Mouse (Mus musculus) midbrain, embryonic 15.5 days (tissue): ENCODE results near the gene Tfip11. TPM values are rescaled to one million over a fixed set of nuclear protein-coding genes. Genes with fewer than 3 reads are reported as not detected.
"Not testable (repeated sequence)": the region's sequence is repeated elsewhere in the genome, so short reads cannot be mapped to it uniquely, and the experiment has no call there.

Experiments
- ATAC-seq: fragments of 200-750 bp; cut with Nextera tagmentation; replicated peaks from 2 replicates; pipeline ENCODE4 v1.8.0; 2017; ENCODE audit warnings: moderate TSS enrichment
- H3K27ac ChIP-seq: fragments of 300-500 bp; sonication (generic); 2 replicates; pipeline ENCODE4 v1.5.1; 2015; ENCODE audit warnings: mild to moderate bottlenecking, inconsistent platforms
- H3K27me3 ChIP-seq: fragments of 300-500 bp; sonication (generic); replicated peaks from 2 replicates; pipeline ENCODE4 v1.6.1; 2015; ENCODE audit warnings: inconsistent platforms
- H3K36me3 ChIP-seq: fragments of 300-500 bp; sonication (generic); replicated peaks from 2 replicates; pipeline ENCODE4 v1.6.1; 2015; ENCODE audit warnings: inconsistent platforms
- H3K4me1 ChIP-seq: fragments of 300-500 bp; sonication (generic); 2 replicates; pipeline ENCODE4 v1.6.1; 2015; ENCODE audit warnings: inconsistent platforms
- H3K4me2 ChIP-seq: fragments of 300-500 bp; sonication (generic); 2 replicates; pipeline ENCODE4 v1.6.1; 2015; ENCODE audit warnings: inconsistent platforms, mild to moderate bottlenecking, moderate library complexity
- H3K4me3 ChIP-seq: fragments of 300-500 bp; sonication (generic); 2 replicates; pipeline ENCODE4 v1.5.1; 2015; ENCODE audit warnings: mild to moderate bottlenecking, inconsistent platforms
- H3K9ac ChIP-seq: fragments of 300-500 bp; sonication (generic); 2 replicates; pipeline ENCODE4 v1.6.1; 2015; ENCODE audit warnings: mild to moderate bottlenecking, inconsistent platforms
- H3K9me3 ChIP-seq: fragments of 300-500 bp; sonication (generic); 2 replicates; pipeline ENCODE4 v1.6.1; 2016; ENCODE audit warnings: inconsistent platforms
- WGBS: fragments of 180-500 bp; shearing (Covaris S2); methylation state at CpG from one replicate; pipeline ENCODE4 v1.1.7; 2015; ENCODE audit warnings: mixed read lengths; 5-methylcytosine and 5-hydroxymethylcytosine counted together
- polyA plus RNA-seq: library from polyadenylated mRNA; unstranded; fragments of >200 nt; fragmentation: Nextera tagmentation; extraction: Ambion mirVana; gene quantifications from 2 replicates; pipeline ENCODE4 v1.2.1, GENCODE M21; 2015

The Tfip11 gene
- polyA plus RNA-seq, 1 experiment from 2014 or later, result 38.2 TPM

GRCm38 (mm10) chr5:112305842-112306241 is 20.3 kb upstream of the Tfip11 start:
- Histone ChIP-seq H3K36me3 (peaks cover 7% of the 10 kb centered on the region), H3K27me3 (no peaks in the 10 kb centered on the region), H3K4me3 (no peak overlapping the region), H3K27ac (no peak overlapping the region), H3K9ac (no peak overlapping the region), H3K9me3 (no peaks in the 10 kb centered on the region), H3K4me1 (no peaks in the 10 kb centered on the region), H3K4me2 (no peak overlapping the region)
- WGBS, result 61% methylated on average over 5 of the region's 5 CpGs
- no peak for ATAC-seq

GRCm38 (mm10) chr5:112313222-112313885 is 12.8 kb upstream of the Tfip11 start:
- WGBS, result 55% methylated on average over 11 of the region's 11 CpGs

GRCm38 (mm10) chr5:112316468-112316867 is 9.7 kb upstream of the Tfip11 start:
- no peak for ATAC-seq
- no peak overlapping the region for H3K4me2 ChIP-seq
- H3K27ac ChIP-seq, result no peak overlapping the region
- WGBS, result 56% methylated on average over 5 of the region's 5 CpGs
- H3K27me3 ChIP-seq, result no peaks in the 10 kb centered on the region
- no peak overlapping the region for H3K4me3 ChIP-seq
- no peaks in the 10 kb centered on the region for H3K9me3 ChIP-seq
- H3K9ac ChIP-seq, result no peak overlapping the region
- H3K36me3 ChIP-seq, result no peaks in the 10 kb centered on the region
- peaks cover 5% of the 10 kb centered on the region; the same call in 1 of the 2 replicates for H3K4me1 ChIP-seq

More at GRCm38 (mm10) chr5:112313222-112313885, 12.8 kb upstream of the Tfip11 start:
- no peak overlapping the region for H3K4me2 ChIP-seq
- peaks cover 5% of the 10 kb centered on the region; the same call in 1 of the 2 replicates for H3K4me1 ChIP-seq
- ATAC-seq, result peak; percentile 76
- H3K36me3 ChIP-seq, result peaks cover 3% of the 10 kb centered on the region
- no peaks in the 10 kb centered on the region for H3K27me3 ChIP-seq
- H3K9ac ChIP-seq, result no peak overlapping the region
- H3K4me3 ChIP-seq, result no peak overlapping the region
- no peaks in the 10 kb centered on the region for H3K9me3 ChIP-seq
- peak overlapping the region; percentile 68 for H3K27ac ChIP-seq

- Histone ChIP-seq H3K9me3 (no peaks in the 10 kb centered on the region), H3K27me3 (no peaks in the 10 kb centered on the region), H3K9ac (no peak overlapping the region), H3K27ac (no peak overlapping the region), H3K4me3 (no peak overlapping the region), H3K4me2 (no peak overlapping the region), H3K4me1 (peaks cover 5% of the 10 kb centered on the region; the same call in 1 of the 2 replicates), H3K36me3 (no peaks in the 10 kb centered on the region)
- ATAC-seq, result no peak
- 64% methylated on average over 5 of the region's 5 CpGs for WGBS
These were observed 8.8 kb upstream of the Tfip11 start for GRCm38 (mm10) chr5:112317328-112317727.

- WGBS, result 68% methylated on average over 2 of the region's 2 CpGs
- not testable (repeated sequence) for H3K27me3 ChIP-seq, H3K27ac ChIP-seq, H3K4me2 ChIP-seq, H3K4me3 ChIP-seq, H3K9ac ChIP-seq, H3K9me3 ChIP-seq, H3K4me1 ChIP-seq, ATAC-seq, H3K36me3 ChIP-seq
These were observed 6.8 kb upstream of the Tfip11 start for GRCm38 (mm10) chr5:112319343-112319742.

GRCm38 (mm10) chr5:112320379-112320778 is 5.8 kb upstream of the Tfip11 start:
- H3K4me3 ChIP-seq, result no peak overlapping the region
- no peak for ATAC-seq
- H3K9me3 ChIP-seq, result no peaks in the 10 kb centered on the region
- WGBS, result 72% methylated on average over 5 of the region's 5 CpGs
- H3K4me1 ChIP-seq, result peaks cover 3% of the 10 kb centered on the region; the same call in 1 of the 2 replicates
- no peak overlapping the region for H3K27ac ChIP-seq
- no peaks in the 10 kb centered on the region for H3K36me3 ChIP-seq
- H3K27me3 ChIP-seq, result no peaks in the 10 kb centered on the region
- H3K4me2 ChIP-seq, result no peak overlapping the region
- H3K9ac ChIP-seq, result no peak overlapping the region

- no peaks in the 10 kb centered on the region for H3K36me3 ChIP-seq
- 75% methylated on average over 6 of the region's 6 CpGs for WGBS
- H3K27ac ChIP-seq, result no peak overlapping the region
- H3K9me3 ChIP-seq, result no peaks in the 10 kb centered on the region
- H3K9ac ChIP-seq, result no peak overlapping the region
- peaks cover 6% of the 10 kb centered on the region for H3K4me1 ChIP-seq
- H3K4me3 ChIP-seq, result no peak overlapping the region
- no peak overlapping the region for H3K4me2 ChIP-seq
- no peak for ATAC-seq
- no peaks in the 10 kb centered on the region for H3K27me3 ChIP-seq
These were observed 5.2 kb upstream of the Tfip11 start for GRCm38 (mm10) chr5:112320936-112321335.

GRCm38 (mm10) chr5:112321376-112321775 is 4.8 kb upstream of the Tfip11 start:
- ATAC-seq, result no peak
- 82% methylated on average over 4 of the region's 4 CpGs for WGBS
- H3K9ac ChIP-seq, result no peak overlapping the region
- H3K4me1 ChIP-seq, result peaks cover 6% of the 10 kb centered on the region
- H3K27me3 ChIP-seq, result no peaks in the 10 kb centered on the region
- no peak overlapping the region for H3K4me3 ChIP-seq
- no peak overlapping the region for H3K4me2 ChIP-seq
- no peaks in the 10 kb centered on the region for H3K9me3 ChIP-seq
- no peak overlapping the region for H3K27ac ChIP-seq
- no peaks in the 10 kb centered on the region for H3K36me3 ChIP-seq

GRCm38 (mm10) chr5:112323246-112323645 is 2.9 kb upstream of the Tfip11 start:
- H3K4me2 ChIP-seq, result no peak overlapping the region
- H3K36me3 ChIP-seq, result no peaks in the 10 kb centered on the region
- ATAC-seq, result no peak

GRCm38 (mm10) chr5:112324637-112325545 is 1.3 kb upstream of the Tfip11 start:
- H3K36me3 ChIP-seq, result peaks cover 12% of the 10 kb centered on the region
- H3K9me3 ChIP-seq, result no peaks in the 10 kb centered on the region
- H3K4me3 ChIP-seq, result peak overlapping the region; percentile 100; the same call in 1 of the 2 replicates
- H3K4me2 ChIP-seq, result peak overlapping the region; percentile 77
- 39% methylated on average over 24 of the region's 24 CpGs for WGBS
- ATAC-seq, result no peak
- H3K4me1 ChIP-seq, result peaks cover 16% of the 10 kb centered on the region
- H3K9ac ChIP-seq, result no peak overlapping the region
- H3K27ac ChIP-seq, result peak overlapping the region; percentile 87
- no peaks in the 10 kb centered on the region for H3K27me3 ChIP-seq

More at GRCm38 (mm10) chr5:112323246-112323645, 2.9 kb upstream of the Tfip11 start:
- H3K4me1 ChIP-seq, result peaks cover 16% of the 10 kb centered on the region
- H3K27ac ChIP-seq, result no peak overlapping the region
- no peaks in the 10 kb centered on the region for H3K9me3 ChIP-seq
- WGBS, result 89% methylated on average over 6 of the region's 6 CpGs
- H3K4me3 ChIP-seq, result no peak overlapping the region
- H3K9ac ChIP-seq, result no peak overlapping the region
- H3K27me3 ChIP-seq, result no peaks in the 10 kb centered on the region

GRCm38 (mm10) chr5:112326446-112327009 is 370 bp downstream of the Tfip11 start:
- H3K36me3 ChIP-seq, result peaks cover 28% of the 10 kb centered on the region
- no peaks in the 10 kb centered on the region for H3K9me3 ChIP-seq
- H3K9ac ChIP-seq, result peak overlapping the region; percentile 92
- H3K27me3 ChIP-seq, result no peaks in the 10 kb centered on the region
- peaks cover 16% of the 10 kb centered on the region for H3K4me1 ChIP-seq
- peak overlapping the region; percentile 87 for H3K27ac ChIP-seq
- 1% methylated on average over 31 of the region's 33 CpGs for WGBS
- peak overlapping the region; percentile 77 for H3K4me2 ChIP-seq
- H3K4me3 ChIP-seq, result peak overlapping the region; percentile 100
- ATAC-seq, result peak; percentile 77

- no peak overlapping the region for H3K9ac ChIP-seq
- no peaks in the 10 kb centered on the region for H3K27me3 ChIP-seq
- 94% methylated on average over 15 of the region's 15 CpGs for WGBS
- peaks cover 16% of the 10 kb centered on the region for H3K4me1 ChIP-seq
- no peaks in the 10 kb centered on the region for H3K9me3 ChIP-seq
- no peak overlapping the region for H3K4me3 ChIP-seq
- H3K27ac ChIP-seq, result no peak overlapping the region
- peaks cover 41% of the 10 kb centered on the region for H3K36me3 ChIP-seq
- ATAC-seq, result no peak
- peak overlapping the region; percentile 77; the same call in 1 of the 2 replicates for H3K4me2 ChIP-seq
These were observed 1.7 kb downstream of the Tfip11 start for GRCm38 (mm10) chr5:112327854-112328253.
